In the genomic region with DNA sequence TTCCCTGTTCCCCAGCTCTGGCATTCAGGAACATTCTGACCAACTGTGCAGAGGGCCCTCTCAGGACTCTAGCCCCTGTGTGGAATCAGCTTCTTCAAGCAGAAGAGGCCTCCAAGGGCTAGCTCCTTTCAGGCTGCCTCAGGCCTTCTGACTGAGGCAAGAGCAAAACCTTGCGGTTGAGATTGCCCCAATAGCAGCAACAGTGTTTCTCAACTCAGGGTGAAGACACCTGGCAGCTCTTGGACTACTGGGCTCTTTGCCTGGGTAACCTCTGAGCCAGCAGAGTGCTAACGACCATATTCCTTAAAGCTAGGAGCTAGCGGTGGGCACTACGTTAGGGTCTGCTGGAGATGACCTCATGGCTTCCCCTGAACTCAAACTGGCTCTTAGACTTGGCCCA, we compare ENCODE assay signal across 17 mouse cellular contexts. TPM values are rescaled to one million over a fixed set of nuclear protein-coding genes. Genes with fewer than 3 reads are reported as not detected.
DNase-seq lines count a peak whose midpoint lies in the region; ATAC-seq and TF ChIP-seq lines count a peak whose summit lies in the region.
"Had no signal": no experiment of that assay in that cellular context is flagged by ENCODE, and none has a peak within 500 bp of the region (broad histone marks: within the 10 kb centered on the region; RNA-seq: fewer than 3 reads in every experiment).

No protein-coding gene starts in this region.

- ATAC-seq in G1E (ENCODE audit: extremely low read depth, insufficient number of reproducible peaks, low FRiP score, poor library complexity, severe bottlenecking): no peak
- ATAC-seq: forebrain, embryonic 13.5 days had no signal

- DNase-seq in gastrocnemius, adult 18-20 months (ENCODE audit: low spot score): peak; percentile 38
- DNase-seq in gastrocnemius, postnatal 14 days: no peak
- no peak for DNase-seq in G1E (ENCODE audit: low spot score)
- DNase-seq in fibroblast of lung, adult 2 months (ENCODE audit: low read depth): peak; percentile 61
- DNase-seq in lung, postnatal 36 days: peak; percentile 54
- no peak for DNase-seq in left cerebral cortex, postnatal 4 days
- no peak for DNase-seq in left cerebral cortex, adult 9 months (ENCODE audit: low spot score in 2 of 2)
- DNase-seq: cerebellum, adult 2 months; heart, postnatal 14 days; kidney, adult 9 months; right cerebral cortex, postnatal 25 days; thymus, postnatal 4 days had no signal

- H3K36me3 ChIP-seq in G1E (replicated peaks): peaks cover 78% of the 10 kb centered on the region
- H3K36me3 ChIP-seq: hindbrain, embryonic 15.5 days had no signal

- H3K9me3 ChIP-seq in G1E (replicated peaks): no peaks in the 10 kb centered on the region
- H3K9me3 ChIP-seq: embryonic facial prominence, embryonic 15.5 days; forebrain, embryonic 13.5 days; hindbrain, embryonic 15.5 days; megakaryocyte, embryonic 14.5 days had no signal

- H3K4me3 ChIP-seq in G1E (ENCODE audit: low read depth, low read length): peak overlapping the region; percentile 47; the same call in 1 of the 2 replicates
- H3K4me3 ChIP-seq: embryonic facial prominence, embryonic 15.5 days; forebrain, embryonic 13.5 days; hindbrain, embryonic 15.5 days; limb, embryonic 13.5 days had no signal

- no peak for TF ChIP-seq CTCF in G1E (IDR thresholded peaks at IDR 0.05; ENCODE audit: low read depth, low read length)

- no peaks in the 10 kb centered on the region for H3K27me3 ChIP-seq in G1E (ENCODE audit: insufficient read depth, low read length)
- H3K27me3 ChIP-seq: embryonic facial prominence, embryonic 15.5 days; forebrain, embryonic 13.5 days; hindbrain, embryonic 15.5 days; limb, embryonic 13.5 days; megakaryocyte, embryonic 14.5 days had no signal

- H3K4me1 ChIP-seq in G1E (ENCODE audit: insufficient read depth, low read depth, low read length): peaks cover 77% of the 10 kb centered on the region

- intact Hi-C loops in gastrocnemius, postnatal 14 days (cut with DNase I; ENCODE audit: low total_unique reads): no loop called here
- intact Hi-C loops in left cerebral cortex, postnatal 4 days (cut with DNase I): no loop called here

RNA-seq across cellular contexts. Expression of a gene that starts 5.0 kb away (rescaled TPM):
- 10 to 100 TPM; 10.8 to 10.9 TPM for total RNA-seq in gastrocnemius, adult 18-20 months (2021)
- total RNA-seq in gastrocnemius, postnatal 14 days (2021): 10 to 100 TPM; 13.7 to 19.7 TPM
- total RNA-seq in G1E (2014; fragmentation: Nextera tagmentation): 143 and 146 TPM in 2 replicates
- total RNA-seq in G1E (2017): 550 and 661 TPM in 2 replicates
- polyA plus RNA-seq in G1E (2012): 1,030 and 1,086 TPM in 2 replicates
- 100 to 1,000 TPM; 314 to 322 TPM for total RNA-seq in left cerebral cortex, postnatal 4 days (2021)

Comparison
In these comparisons a context has a peak if more than half of its experiments do, and no peak if none do; other contexts are left out.
1. DNase-seq: peak in gastrocnemius, adult 18-20 months (single experiment), fibroblast of lung, adult 2 months (single experiment) and lung, postnatal 36 days (single experiment); none in gastrocnemius, postnatal 14 days (single experiment), G1E (single experiment), left cerebral cortex, postnatal 4 days (single experiment) and left cerebral cortex, adult 9 months (0 of 2).
2. RNA of a gene that starts 5.0 kb away (total RNA-seq): 143 to 661 TPM in G1E and 314 to 322 TPM in left cerebral cortex, postnatal 4 days; 13.7 to 19.7 TPM in gastrocnemius, postnatal 14 days and 10.8 to 10.9 TPM in gastrocnemius, adult 18-20 months; every median in the first group is over 4 times any median in the second.